Mouse (Mus musculus) retina, embryonic 14.5 days (tissue): ENCODE results near the gene Tapbp.
A peak's percentile ranks its signal among the peaks of the same experiment; 100 is the strongest.
"Not testable (repeated sequence)": the region's sequence is repeated elsewhere in the genome, so short reads cannot be mapped to it uniquely, and the experiment has no call there.

Experiments
- DNase-seq: peaks from one replicate; pipeline ENCODE4 v3.0.0-alpha.2; 2015; ENCODE audit warnings: low spot score

Tapbp gene

GRCm38 (mm10) chr17:33943454-33943853, 27.8 kb downstream of the Tapbp start:
- no peak for DNase-seq

GRCm38 (mm10) chr17:33947430-33948089, 31.9 kb downstream of the Tapbp start:
- DNase-seq = no peak

- DNase-seq = no peak
These were observed 32.6 kb downstream of the Tapbp start for GRCm38 (mm10) chr17:33948090-33948904.

GRCm38 (mm10) chr17:33948905-33949537, 33.3 kb downstream of the Tapbp start:
- no peak for DNase-seq

- no peak for DNase-seq
These were observed 34.5 kb downstream of the Tapbp start for GRCm38 (mm10) chr17:33950131-33950625.

- peak; percentile 89 for DNase-seq
These were observed 35.6 kb downstream of the Tapbp start, which contains the start of gene B3galt4 for GRCm38 (mm10) chr17:33951021-33951946. B3galt4 (minus strand) TSS chr17:33951488.

- DNase-seq = not testable (repeated sequence)
These were observed 36.3 kb downstream of the Tapbp start for GRCm38 (mm10) chr17:33952015-33952414.

- DNase-seq = no peak
These were observed 37.2 kb downstream of the Tapbp start for GRCm38 (mm10) chr17:33952879-33953278.

- no peak for DNase-seq
These were observed 37.6 kb downstream of the Tapbp start for GRCm38 (mm10) chr17:33953310-33953709.

GRCm38 (mm10) chr17:33953961-33954565, 38.4 kb downstream of the Tapbp start:
- no peak for DNase-seq

GRCm38 (mm10) chr17:33954646-33955554, 39.2 kb downstream of the Tapbp start:
- no peak for DNase-seq

- peak; percentile 99 for DNase-seq
These were observed 40.0 kb downstream of the Tapbp start, which contains the start of the genes Vps52 and Rps18 for GRCm38 (mm10) chr17:33955555-33956214. Vps52 (plus strand) TSS chr17:33955812. Rps18 (minus strand) TSS chr17:33956001.

GRCm38 (mm10) chr17:33956336-33956735, 40.6 kb downstream of the Tapbp start:
- no peak for DNase-seq

GRCm38 (mm10) chr17:33957493-33957892, 41.8 kb downstream of the Tapbp start:
- DNase-seq = no peak

- DNase-seq = no peak
These were observed 42.8 kb downstream of the Tapbp start for GRCm38 (mm10) chr17:33958451-33958850.

GRCm38 (mm10) chr17:33959135-33959534, 43.4 kb downstream of the Tapbp start:
- DNase-seq = no peak

GRCm38 (mm10) chr17:33959948-33960347, 44.2 kb downstream of the Tapbp start:
- no peak for DNase-seq

- DNase-seq = no peak
These were observed 47.2 kb downstream of the Tapbp start for GRCm38 (mm10) chr17:33962876-33963275.
